In the genomic region with DNA sequence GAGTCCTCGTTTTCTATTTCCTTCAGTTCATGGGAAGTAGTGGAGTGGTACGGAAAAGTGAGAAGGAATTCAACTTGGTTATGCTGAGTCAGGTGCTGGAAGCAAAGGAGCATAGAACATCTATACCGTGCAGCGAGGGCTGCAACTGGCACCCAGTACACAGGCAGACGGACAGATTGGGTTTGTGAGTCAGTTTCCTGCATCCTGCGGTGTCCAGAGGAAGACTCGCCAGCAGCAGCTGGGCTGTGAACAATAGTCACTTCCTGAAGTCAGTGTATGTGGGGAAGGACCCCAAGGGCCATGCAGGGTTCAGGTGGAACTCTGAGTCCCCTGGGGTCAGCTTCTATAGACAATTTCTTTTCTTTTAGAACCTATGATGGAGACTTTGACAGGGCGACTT, we compare ENCODE assay signal across 11 mouse cellular contexts.
DNase-seq lines count a peak whose midpoint lies in the region; ATAC-seq and TF ChIP-seq lines count a peak whose summit lies in the region.
"Had no signal": no experiment of that assay in that cellular context is flagged by ENCODE, and none has a peak within 500 bp of the region (broad histone marks: within the 10 kb centered on the region; RNA-seq: fewer than 3 reads in every experiment).

No protein-coding gene starts in this region.

- H3K4me2 ChIP-seq in lung, embryonic 14.5 days = 0 out of 2 replicates have a peak overlapping the region, but pooled peaks have one; percentile 10
- no peak overlapping the region for H3K4me2 ChIP-seq in neural tube, embryonic 13.5 days
- no peak overlapping the region for H3K4me2 ChIP-seq in midbrain, embryonic 16.5 days (ENCODE audit: low read length)

- peak; percentile 12 for DNase-seq in adrenal gland, adult 2 months
- DNase-seq in adrenal gland, adult 8-10 months = no peak
- DNase-seq in lung, embryonic 14.5 days = peak; percentile 51
- DNase-seq in lung, adult 18-20 months = no peak
- peak; percentile 51 for DNase-seq in kidney, postnatal 10 days
- no peak for DNase-seq in right cerebral cortex, adult 18-20 months
- DNase-seq: gastrocnemius, postnatal 25 days; liver, embryonic 13.5 days had no signal

- ATAC-seq in lung, embryonic 14.5 days (ENCODE audit: insufficient read depth) = peak; percentile 42; the same call in 1 of the 2 replicates
- peak; percentile 24; the same call in 1 of the 2 replicates for ATAC-seq in neural tube, embryonic 13.5 days (ENCODE audit: low read depth)
- ATAC-seq in midbrain, embryonic 16.5 days = no peak
- ATAC-seq: activated CD4-positive, CD25-positive, alpha-beta regulatory T cell, adult 4 months had no signal

- no peak overlapping the region for H3K9ac ChIP-seq in lung, embryonic 14.5 days
- no peak overlapping the region for H3K9ac ChIP-seq in neural tube, embryonic 13.5 days
- no peak overlapping the region for H3K9ac ChIP-seq in midbrain, embryonic 16.5 days (ENCODE audit: low read depth, low read length)

- H3K4me3 ChIP-seq in lung, embryonic 14.5 days (ENCODE audit: low read depth, low read length) = no peak overlapping the region
- H3K4me3 ChIP-seq in neural tube, embryonic 13.5 days = no peak overlapping the region
- no peak overlapping the region for H3K4me3 ChIP-seq in midbrain, embryonic 16.5 days (ENCODE audit: low read depth, low read length)

- H3K9me3 ChIP-seq in lung, embryonic 14.5 days (ENCODE audit: low read depth, low read length) = no peaks in the 10 kb centered on the region
- H3K9me3 ChIP-seq in neural tube, embryonic 13.5 days = no peaks in the 10 kb centered on the region
- H3K9me3 ChIP-seq in midbrain, embryonic 16.5 days (replicated peaks; ENCODE audit: control insufficient read depth, low read length, poor library complexity, severe bottlenecking) = no peaks in the 10 kb centered on the region
- H3K9me3 ChIP-seq: liver, embryonic 13.5 days had no signal

- H3K27me3 ChIP-seq in lung, embryonic 14.5 days (ENCODE audit: insufficient read depth, low read length) = no peaks in the 10 kb centered on the region
- no peaks in the 10 kb centered on the region for H3K27me3 ChIP-seq in neural tube, embryonic 13.5 days
- no peaks in the 10 kb centered on the region for H3K27me3 ChIP-seq in midbrain, embryonic 16.5 days (ENCODE audit: control insufficient read depth, insufficient read depth, low read depth, low read length)
- H3K27me3 ChIP-seq: liver, embryonic 13.5 days had no signal

- peak overlapping the region; percentile 79 for H3K27ac ChIP-seq in lung, embryonic 14.5 days (ENCODE audit: low read depth)
- no peak overlapping the region; the same call in 1 of the 2 replicates for H3K27ac ChIP-seq in neural tube, embryonic 13.5 days (replicated peaks)
- H3K27ac ChIP-seq in midbrain, embryonic 16.5 days (ENCODE audit: low read length) = no peak overlapping the region

- H3K36me3 ChIP-seq in lung, embryonic 14.5 days (ENCODE audit: insufficient read depth) = no peaks in the 10 kb centered on the region
- H3K36me3 ChIP-seq in neural tube, embryonic 13.5 days = peaks cover 20% of the 10 kb centered on the region
- H3K36me3 ChIP-seq in midbrain, embryonic 16.5 days (ENCODE audit: control insufficient read depth, insufficient read depth, low read length) = no peaks in the 10 kb centered on the region; the same call in 1 of the 2 replicates
- H3K36me3 ChIP-seq: liver, embryonic 13.5 days had no signal

- H3K4me1 ChIP-seq in lung, embryonic 14.5 days (ENCODE audit: insufficient read depth) = no peaks in the 10 kb centered on the region; the same call in 1 of the 2 replicates
- peaks cover 22% of the 10 kb centered on the region for H3K4me1 ChIP-seq in neural tube, embryonic 13.5 days (replicated peaks)
- H3K4me1 ChIP-seq in midbrain, embryonic 16.5 days (ENCODE audit: control insufficient read depth, insufficient read depth, low read length) = peaks cover 7% of the 10 kb centered on the region
- H3K4me1 ChIP-seq: liver, embryonic 13.5 days had no signal

- WGBS in lung, embryonic 14.5 days = 72% methylated on average over 8 of the region's 8 CpGs
- 70% methylated on average over 8 of the region's 8 CpGs for WGBS in neural tube, embryonic 13.5 days
- 73% methylated on average over 8 of the region's 8 CpGs for WGBS in midbrain, embryonic 16.5 days

- no peak for TF ChIP-seq CTCF in lung, embryonic 14.5 days (IDR thresholded peaks at IDR 0.05; ENCODE audit: low read depth)

Comparison
In these comparisons a context has a peak if more than half of its experiments do, and no peak if none do; other contexts are left out.
1. DNase-seq: peak in adrenal gland, adult 2 months (single experiment), lung, embryonic 14.5 days (single experiment) and kidney, postnatal 10 days (single experiment); none in adrenal gland, adult 8-10 months (single experiment), lung, adult 18-20 months (0 of 2) and right cerebral cortex, adult 18-20 months (single experiment).